Mouse (Mus musculus) liver, postnatal 0 days (tissue): ENCODE data around the gene Fau.

Experiments used
- CTCF ChIP-seq: sonication (generic); IDR thresholded peaks from 2 replicates; pipeline ENCODE4 v1.5.1; 2016; ENCODE audit warnings: antibody characterized with exemption, low read depth
- EP300 ChIP-seq: IDR thresholded peaks from 2 replicates; pipeline ENCODE4 v1.6.1; 2016; ENCODE audit warnings: antibody characterized with exemption, low read depth, mild to moderate bottlenecking

- TF ChIP-seq CTCF, result no peak
- TF ChIP-seq EP300, result 0 out of 2 replicates have a peak, but pooled peaks have one; percentile 53
Measured at GRCm38 (mm10) chr19:6014991-6015510, 42.6 kb upstream of the Fau start.
